Mouse (Mus musculus) stomach, embryonic 15.5 days (tissue): ENCODE data around the gene Ptp4a2. TPM values are rescaled to one million over a fixed set of nuclear protein-coding genes. Genes with fewer than 3 reads are reported as not detected.

ENCODE experiments used
- ATAC-seq: fragments of 200-750 bp; cut with Nextera tagmentation; 2 replicates; pipeline ENCODE4 v1.8.0; 2017; ENCODE audit warnings: low read depth, moderate number of reproducible peaks, moderate TSS enrichment; ENCODE audit not compliant: insufficient read depth, low FRiP score
- H3K27ac ChIP-seq: fragments of 300-500 bp; sonication (generic); 2 replicates; pipeline ENCODE4 v1.5.1; 2015; ENCODE audit warnings: mild to moderate bottlenecking, inconsistent platforms
- H3K27me3 ChIP-seq: fragments of 300-500 bp; sonication (generic); replicated peaks from 2 replicates; pipeline ENCODE4 v1.6.1; 2015; ENCODE audit warnings: inconsistent platforms
- H3K36me3 ChIP-seq: fragments of 300-500 bp; sonication (generic); 2 replicates; pipeline ENCODE4 v1.6.1; 2015; ENCODE audit warnings: inconsistent platforms
- H3K4me1 ChIP-seq: fragments of 300-500 bp; sonication (generic); 2 replicates; pipeline ENCODE4 v1.6.1; 2015; ENCODE audit warnings: inconsistent platforms
- H3K4me2 ChIP-seq: fragments of 300-500 bp; sonication (generic); 2 replicates; pipeline ENCODE4 v1.6.1; 2015; ENCODE audit warnings: mild to moderate bottlenecking, inconsistent platforms
- H3K4me3 ChIP-seq: fragments of 300-500 bp; sonication (generic); replicated peaks from 2 replicates; pipeline ENCODE4 v1.5.1; 2015; ENCODE audit warnings: inconsistent platforms
- H3K9ac ChIP-seq: fragments of 300-500 bp; sonication (generic); 2 replicates; pipeline ENCODE4 v1.6.1; 2015; ENCODE audit warnings: inconsistent platforms
- H3K9me3 ChIP-seq: fragments of 300-500 bp; sonication (generic); 2 replicates; pipeline ENCODE4 v1.6.1; 2016; ENCODE audit warnings: inconsistent platforms
- WGBS: fragments of 180-500 bp; shearing (Covaris S2); methylation state at CpG from one replicate; pipeline ENCODE4 v1.1.7; 2015; 5-methylcytosine and 5-hydroxymethylcytosine counted together
- polyA plus RNA-seq: library from polyadenylated mRNA; unstranded; fragments of >200 nt; fragmentation: Nextera tagmentation; extraction: Ambion mirVana; gene quantifications from 2 replicates; pipeline ENCODE4 v1.2.1, GENCODE M21; 2015

Gene Ptp4a2
- polyA plus RNA-seq, 1 experiment from 2014 or later, result 318 TPM

- peaks cover 8% of the 10 kb centered on the region; the same call in 1 of the 2 replicates for H3K4me1 ChIP-seq
- H3K27ac ChIP-seq, result no peak overlapping the region
- no peak overlapping the region for H3K4me2 ChIP-seq
- no peak for ATAC-seq
- H3K4me3 ChIP-seq, result no peak overlapping the region
- no peaks in the 10 kb centered on the region for H3K36me3 ChIP-seq
- H3K9ac ChIP-seq, result no peak overlapping the region
- H3K27me3 ChIP-seq, result no peaks in the 10 kb centered on the region
- 48% methylated on average over 1 of the region's 1 CpGs for WGBS
- H3K9me3 ChIP-seq, result no peaks in the 10 kb centered on the region
Measured at GRCm38 (mm10) chr4:129829799-129830198, 18.8 kb downstream of the Ptp4a2 start.

- Histone ChIP-seq H3K27me3 (no peaks in the 10 kb centered on the region), H3K27ac (no peak overlapping the region), H3K4me3 (no peak overlapping the region), H3K9ac (no peak overlapping the region), H3K36me3 (no peaks in the 10 kb centered on the region), H3K4me1 (peaks cover 12% of the 10 kb centered on the region; the same call in 1 of the 2 replicates), H3K4me2 (no peak overlapping the region), H3K9me3 (no peaks in the 10 kb centered on the region)
- 86% methylated on average over 8 of the region's 8 CpGs for WGBS
- ATAC-seq, result no peak
Measured at GRCm38 (mm10) chr4:129830343-129830944, 19.4 kb downstream of the Ptp4a2 start.

GRCm38 (mm10) chr4:129834581-129834980 is 23.6 kb downstream of the Ptp4a2 start:
- Histone ChIP-seq H3K4me1 (peaks cover 4% of the 10 kb centered on the region; the same call in 1 of the 2 replicates), H3K9me3 (no peaks in the 10 kb centered on the region), H3K27ac (no peak overlapping the region), H3K36me3 (no peaks in the 10 kb centered on the region), H3K27me3 (no peaks in the 10 kb centered on the region), H3K9ac (no peak overlapping the region), H3K4me3 (no peak overlapping the region), H3K4me2 (no peak overlapping the region)
- 40% methylated on average over 6 of the region's 6 CpGs for WGBS
- ATAC-seq, result no peak

GRCm38 (mm10) chr4:129835296-129835695 is 24.3 kb downstream of the Ptp4a2 start:
- Histone ChIP-seq H3K27ac (no peak overlapping the region), H3K9me3 (no peaks in the 10 kb centered on the region), H3K4me2 (no peak overlapping the region), H3K9ac (no peak overlapping the region), H3K4me1 (peaks cover 4% of the 10 kb centered on the region; the same call in 1 of the 2 replicates), H3K4me3 (no peak overlapping the region), H3K27me3 (no peaks in the 10 kb centered on the region), H3K36me3 (no peaks in the 10 kb centered on the region)
- ATAC-seq, result no peak
- WGBS, result 85% methylated on average over 7 of the region's 7 CpGs

DNA sequence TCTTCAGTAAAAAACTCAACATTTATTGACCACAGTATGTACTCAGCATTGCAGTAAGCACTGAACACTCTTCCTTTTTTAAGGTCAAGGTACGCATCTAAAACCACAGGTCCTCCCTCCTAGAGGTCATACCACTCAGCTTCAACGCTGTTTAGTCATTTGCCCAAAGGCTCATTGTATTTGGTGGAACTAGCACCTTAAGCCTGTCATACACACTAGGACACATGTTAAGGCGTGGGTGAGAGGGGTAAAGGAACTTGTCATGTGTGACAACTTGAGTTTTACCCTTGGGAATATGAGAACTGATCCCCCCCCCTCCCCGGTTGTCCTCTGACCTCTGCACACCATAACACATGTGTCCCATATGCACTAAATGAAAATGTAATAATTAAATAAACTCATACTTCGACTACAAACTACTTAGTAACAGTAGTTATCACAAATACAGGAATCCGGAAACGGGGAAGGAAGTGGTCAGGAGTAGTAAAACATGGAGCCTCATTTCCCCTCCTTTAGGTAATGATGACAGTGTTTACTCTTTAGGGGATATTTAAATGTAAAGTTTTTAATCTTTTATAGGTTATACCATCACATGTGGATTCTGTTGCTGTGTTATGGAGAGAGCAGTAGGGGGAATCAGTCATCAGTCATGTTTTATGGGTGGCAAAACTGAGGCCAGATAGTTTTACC is 29.0 kb downstream of the Ptp4a2 start:
- no peak overlapping the region for H3K4me2 ChIP-seq
- no peak for ATAC-seq
- H3K27me3 ChIP-seq, result no peaks in the 10 kb centered on the region
- H3K9ac ChIP-seq, result no peak overlapping the region
- no peaks in the 10 kb centered on the region for H3K9me3 ChIP-seq
- no peak overlapping the region for H3K4me3 ChIP-seq
- H3K27ac ChIP-seq, result no peak overlapping the region
- WGBS, result 85% methylated on average over 7 of the region's 7 CpGs
- H3K4me1 ChIP-seq, result peaks cover 4% of the 10 kb centered on the region; the same call in 1 of the 2 replicates
- peaks cover 12% of the 10 kb centered on the region for H3K36me3 ChIP-seq

- Histone ChIP-seq H3K27ac (no peak overlapping the region), H3K4me3 (no peak overlapping the region), H3K4me2 (no peak overlapping the region), H3K9me3 (no peaks in the 10 kb centered on the region), H3K36me3 (peaks cover 35% of the 10 kb centered on the region), H3K27me3 (no peaks in the 10 kb centered on the region), H3K9ac (no peak overlapping the region), H3K4me1 (no peaks in the 10 kb centered on the region)
- 80% methylated on average over 9 of the region's 9 CpGs for WGBS
- ATAC-seq, result no peak
Measured at GRCm38 (mm10) chr4:129846823-129847222, 35.8 kb downstream of the Ptp4a2 start.

GRCm38 (mm10) chr4:129850491-129850890 is 39.5 kb downstream of the Ptp4a2 start:
- no peaks in the 10 kb centered on the region for H3K27me3 ChIP-seq
- no peak overlapping the region for H3K27ac ChIP-seq
- no peaks in the 10 kb centered on the region for H3K4me1 ChIP-seq
- WGBS, result 91% methylated on average over 2 of the region's 2 CpGs
- no peak overlapping the region for H3K4me2 ChIP-seq
- H3K9ac ChIP-seq, result no peak overlapping the region
- no peak for ATAC-seq
- peaks cover 28% of the 10 kb centered on the region for H3K36me3 ChIP-seq
- no peak overlapping the region for H3K4me3 ChIP-seq
- no peaks in the 10 kb centered on the region for H3K9me3 ChIP-seq

DNA sequence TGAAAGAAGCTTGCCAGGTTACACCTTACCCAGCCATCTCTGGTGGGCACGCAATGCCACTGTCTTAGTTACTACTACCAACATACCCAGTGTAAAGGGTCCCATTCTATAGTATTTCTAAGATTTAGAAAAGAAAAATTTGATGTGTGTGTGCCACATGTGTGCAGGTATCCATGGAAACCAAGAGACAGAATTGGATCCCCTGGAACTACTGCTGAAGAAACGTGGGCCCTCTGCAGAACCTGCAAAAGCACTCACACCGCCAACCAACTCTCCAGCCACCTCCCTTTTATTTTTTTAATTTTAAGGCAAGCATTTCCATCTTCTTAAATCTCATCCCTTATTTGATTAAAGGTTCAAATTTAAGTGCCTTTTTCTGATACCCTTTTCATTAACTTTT is 40.8 kb downstream of the Ptp4a2 start:
- H3K4me2 ChIP-seq, result no peak overlapping the region
- no peaks in the 10 kb centered on the region for H3K4me1 ChIP-seq
- no peak overlapping the region for H3K27ac ChIP-seq
- no peaks in the 10 kb centered on the region for H3K27me3 ChIP-seq
- WGBS, result 84% methylated on average over 3 of the region's 3 CpGs
- no peak overlapping the region for H3K9ac ChIP-seq
- ATAC-seq, result no peak
- H3K9me3 ChIP-seq, result no peaks in the 10 kb centered on the region
- no peak overlapping the region for H3K4me3 ChIP-seq
- H3K36me3 ChIP-seq, result peaks cover 21% of the 10 kb centered on the region

GRCm38 (mm10) chr4:129853053-129853452 is 42.0 kb downstream of the Ptp4a2 start:
- no peaks in the 10 kb centered on the region for H3K27me3 ChIP-seq
- no peak overlapping the region for H3K4me2 ChIP-seq
- no peak for ATAC-seq
- H3K36me3 ChIP-seq, result peaks cover 16% of the 10 kb centered on the region
- no peaks in the 10 kb centered on the region for H3K9me3 ChIP-seq
- WGBS, result 73% methylated on average over 2 of the region's 2 CpGs
- no peaks in the 10 kb centered on the region for H3K4me1 ChIP-seq
- no peak overlapping the region for H3K9ac ChIP-seq
- H3K4me3 ChIP-seq, result no peak overlapping the region
- no peak overlapping the region for H3K27ac ChIP-seq

DNA sequence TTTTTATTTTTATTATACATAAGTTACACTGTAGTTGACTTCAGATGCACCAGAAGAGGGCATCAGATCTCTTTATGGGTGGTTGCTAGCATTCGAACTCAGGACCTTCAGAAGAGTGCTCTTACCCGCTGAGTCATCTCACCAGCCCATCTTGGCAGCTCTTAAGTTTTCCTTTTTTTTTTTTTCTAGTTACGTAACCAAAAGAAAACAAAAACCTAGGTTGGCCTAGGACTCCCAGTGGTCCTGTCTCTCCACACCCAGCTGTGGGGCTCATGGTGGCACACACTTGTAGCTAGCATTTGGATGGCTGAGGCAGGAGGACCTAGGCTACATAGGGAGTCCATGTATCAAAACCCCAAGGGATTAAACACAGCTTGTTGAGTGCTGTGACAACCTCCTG is 43.0 kb downstream of the Ptp4a2 start:
- 86% methylated on average over 3 of the region's 3 CpGs for WGBS
- no peak for ATAC-seq
- H3K27me3 ChIP-seq, result no peaks in the 10 kb centered on the region

GRCm38 (mm10) chr4:129854615-129855014 is 43.6 kb downstream of the Ptp4a2 start:
- no peaks in the 10 kb centered on the region for H3K4me1 ChIP-seq
- ATAC-seq, result no peak
- no peak overlapping the region for H3K27ac ChIP-seq
- H3K4me3 ChIP-seq, result no peak overlapping the region
- no peak overlapping the region for H3K4me2 ChIP-seq
- H3K9me3 ChIP-seq, result no peaks in the 10 kb centered on the region
- peaks cover 9% of the 10 kb centered on the region; the same call in 1 of the 2 replicates for H3K36me3 ChIP-seq
- WGBS, result 67% methylated on average over 3 of the region's 3 CpGs
- no peak overlapping the region for H3K9ac ChIP-seq
- H3K27me3 ChIP-seq, result no peaks in the 10 kb centered on the region

More for the DNA sequence above, 43.0 kb downstream of the Ptp4a2 start:
- H3K9me3 ChIP-seq, result no peaks in the 10 kb centered on the region
- H3K4me3 ChIP-seq, result no peak overlapping the region
- H3K36me3 ChIP-seq, result peaks cover 11% of the 10 kb centered on the region; the same call in 1 of the 2 replicates
- H3K9ac ChIP-seq, result no peak overlapping the region
- no peak overlapping the region for H3K27ac ChIP-seq
- no peaks in the 10 kb centered on the region for H3K4me1 ChIP-seq
- no peak overlapping the region for H3K4me2 ChIP-seq
